Mouse (Mus musculus): Measurements from ENCODE around the gene Map1b. TPM values are rescaled to one million over a fixed set of nuclear protein-coding genes. Genes with fewer than 3 reads are reported as not detected.

Gene Map1b
- total and polyA plus RNA-seq, 2 experiments from 2014 or later: 781 to 2,082 TPM

- DNase-seq (peak; percentile 41), ATAC-seq (peak; percentile 53)
- no peaks in the 10 kb centered on the region for H3K27me3 ChIP-seq (ENCODE audit: insufficient read depth, low read length)
- H3K4me1 ChIP-seq (ENCODE audit: insufficient read depth): peaks cover 29% of the 10 kb centered on the region; the same call in 1 of the 2 replicates
- H3K4me3 ChIP-seq (ENCODE audit: low read depth, low read length): 0 out of 2 replicates have a peak overlapping the region, but pooled peaks have one; percentile 3
- H3K36me3 ChIP-seq (ENCODE audit: insufficient read depth): peaks cover 37% of the 10 kb centered on the region
- WGBS: 12% methylated on average over 13 of the region's 13 CpGs
- TF ChIP-seq CTCF (IDR thresholded peaks at IDR 0.05; ENCODE audit: low read depth): no peak
- peak overlapping the region; percentile 32 for H3K9ac ChIP-seq
- peak overlapping the region; percentile 37 for H3K4me2 ChIP-seq (ENCODE audit: low read depth)
- no peaks in the 10 kb centered on the region for H3K9me3 ChIP-seq (ENCODE audit: low read length)
- H3K27ac ChIP-seq (ENCODE audit: low read depth, low read length): peak overlapping the region; percentile 64
Observed at GRCm38 (mm10) chr13:99502126-99502744, 14.1 kb downstream of the Map1b start.

- H3K27me3 ChIP-seq (ENCODE audit: insufficient read depth, low read length): no peaks in the 10 kb centered on the region
- no peak for TF ChIP-seq CTCF (IDR thresholded peaks at IDR 0.05; ENCODE audit: low read depth)
- ATAC-seq (no peak; the same call in 1 of the 2 replicates), DNase-seq (no peak)
- H3K4me1 ChIP-seq (ENCODE audit: insufficient read depth): peaks cover 29% of the 10 kb centered on the region; the same call in 1 of the 2 replicates
- WGBS: 5% methylated on average over 7 of the region's 7 CpGs
- H3K4me3 ChIP-seq (ENCODE audit: low read depth, low read length): no peak overlapping the region
- H3K27ac ChIP-seq (ENCODE audit: low read depth, low read length): peak overlapping the region; percentile 64
- H3K4me2 ChIP-seq (ENCODE audit: low read depth): peak overlapping the region; percentile 37; the same call in 1 of the 2 replicates
- no peaks in the 10 kb centered on the region for H3K9me3 ChIP-seq (ENCODE audit: low read length)
- peak overlapping the region; percentile 32; the same call in 1 of the 2 replicates for H3K9ac ChIP-seq
- H3K36me3 ChIP-seq (ENCODE audit: insufficient read depth): peaks cover 33% of the 10 kb centered on the region
Observed at GRCm38 (mm10) chr13:99501393-99501792, 14.9 kb downstream of the Map1b start.

- Histone ChIP-seq H3K27me3 (ENCODE audit: insufficient read depth, low read length) (no peaks in the 10 kb centered on the region), H3K9me3 (ENCODE audit: low read length) (no peaks in the 10 kb centered on the region), H3K4me3 (ENCODE audit: low read depth, low read length) (no peak overlapping the region), H3K36me3 (ENCODE audit: insufficient read depth) (peaks cover 25% of the 10 kb centered on the region), H3K4me2 (ENCODE audit: low read depth) (0 out of 2 replicates have a peak overlapping the region, but pooled peaks have one; percentile 37), H3K27ac (ENCODE audit: low read depth, low read length) (no peak overlapping the region), H3K4me1 (ENCODE audit: insufficient read depth) (peaks cover 29% of the 10 kb centered on the region; the same call in 1 of the 2 replicates), H3K9ac (peak overlapping the region; percentile 32; the same call in 1 of the 2 replicates)
- no peak for ATAC-seq
- DNase-seq: peak; percentile 52
- 43% methylated on average over 3 of the region's 3 CpGs for WGBS
- TF ChIP-seq CTCF (IDR thresholded peaks at IDR 0.05; ENCODE audit: low read depth): peak; percentile 42
Observed at GRCm38 (mm10) chr13:99500609-99501008, 15.7 kb downstream of the Map1b start.

GRCm38 (mm10) chr13:99499764-99500163 lies 16.6 kb downstream of the Map1b start:
- Histone ChIP-seq H3K9ac (no peak overlapping the region), H3K9me3 (ENCODE audit: low read length) (no peaks in the 10 kb centered on the region), H3K4me3 (ENCODE audit: low read depth, low read length) (no peak overlapping the region), H3K4me1 (ENCODE audit: insufficient read depth) (peaks cover 29% of the 10 kb centered on the region; the same call in 1 of the 2 replicates), H3K4me2 (ENCODE audit: low read depth) (no peak overlapping the region), H3K27me3 (ENCODE audit: insufficient read depth, low read length) (no peaks in the 10 kb centered on the region), H3K27ac (ENCODE audit: low read depth, low read length) (no peak overlapping the region), H3K36me3 (ENCODE audit: insufficient read depth) (peaks cover 22% of the 10 kb centered on the region)
- no peak for TF ChIP-seq CTCF (IDR thresholded peaks at IDR 0.05; ENCODE audit: low read depth)
- ATAC-seq (no peak), DNase-seq (no peak)
- 16% methylated on average over 9 of the region's 9 CpGs for WGBS

- ATAC-seq (peak; percentile 26; the same call in 1 of the 2 replicates), DNase-seq (no peak)
- Histone ChIP-seq H3K4me3 (ENCODE audit: low read depth, low read length) (no peak overlapping the region), H3K27ac (ENCODE audit: low read depth, low read length) (no peak overlapping the region), H3K36me3 (ENCODE audit: insufficient read depth) (peaks cover 5% of the 10 kb centered on the region; the same call in 1 of the 2 replicates), H3K4me1 (ENCODE audit: insufficient read depth) (peaks cover 21% of the 10 kb centered on the region; the same call in 1 of the 2 replicates), H3K27me3 (ENCODE audit: insufficient read depth, low read length) (no peaks in the 10 kb centered on the region), H3K9ac (no peak overlapping the region), H3K9me3 (ENCODE audit: low read length) (no peaks in the 10 kb centered on the region), H3K4me2 (ENCODE audit: low read depth) (no peak overlapping the region)
- TF ChIP-seq CTCF (IDR thresholded peaks at IDR 0.05; ENCODE audit: low read depth): peak; percentile 55
- 79% methylated on average over 7 of the region's 7 CpGs for WGBS
Observed at GRCm38 (mm10) chr13:99496106-99496505, 20.2 kb downstream of the Map1b start.

- Histone ChIP-seq H3K9me3 (ENCODE audit: low read length) (no peaks in the 10 kb centered on the region), H3K4me3 (ENCODE audit: low read depth, low read length) (no peak overlapping the region), H3K27ac (ENCODE audit: low read depth, low read length) (no peak overlapping the region), H3K36me3 (ENCODE audit: insufficient read depth) (peaks cover 10% of the 10 kb centered on the region; the same call in 1 of the 2 replicates), H3K9ac (no peak overlapping the region), H3K4me1 (ENCODE audit: insufficient read depth) (peaks cover 16% of the 10 kb centered on the region; the same call in 1 of the 2 replicates), H3K27me3 (ENCODE audit: insufficient read depth, low read length) (no peaks in the 10 kb centered on the region), H3K4me2 (ENCODE audit: low read depth) (no peak overlapping the region)
- WGBS: 29% methylated on average over 10 of the region's 10 CpGs
- DNase-seq: peak; percentile 57
- peak; percentile 58; the same call in 1 of the 2 replicates for ATAC-seq
- TF ChIP-seq CTCF (IDR thresholded peaks at IDR 0.05; ENCODE audit: low read depth): no peak
Observed at GRCm38 (mm10) chr13:99494416-99494815, 21.9 kb downstream of the Map1b start.

Measured in forebrain, postnatal 0 days (tissue).